Mouse (Mus musculus): ENCODE data around the gene Nek6. TPM values are rescaled to one million over a fixed set of nuclear protein-coding genes. Genes with fewer than 3 reads are reported as not detected.
A peak's percentile ranks its signal among the peaks of the same experiment; 100 is the strongest.

The Nek6 gene
- total and polyA plus RNA-seq, 2 experiments from 2014 or later, result 18.1 to 25.5 TPM

- H3K9me3 ChIP-seq (replicated peaks; ENCODE audit: control insufficient read depth, low read length), result no peaks in the 10 kb centered on the region
- no peaks in the 10 kb centered on the region for H3K36me3 ChIP-seq (replicated peaks; ENCODE audit: control insufficient read depth, insufficient read depth, low read length)
- TF ChIP-seq EP300 (IDR thresholded peaks at IDR 0.05; ENCODE audit: low read depth) (no peak), CTCF (IDR thresholded peaks at IDR 0.05; ENCODE audit: low read depth) (no peak)
- no peak overlapping the region for H3K4me2 ChIP-seq (ENCODE audit: low read depth, low read length)
- H3K4me3 ChIP-seq (ENCODE audit: low read depth, low read length), result no peak overlapping the region
- no peak for ATAC-seq (ENCODE audit: insufficient read depth, low read depth)
- no peak overlapping the region for H3K9ac ChIP-seq (replicated peaks; ENCODE audit: low read depth, low read length)
- peaks cover 46% of the 10 kb centered on the region for H3K4me1 ChIP-seq (ENCODE audit: control insufficient read depth, insufficient read depth)
- no peaks in the 10 kb centered on the region for H3K27me3 ChIP-seq (ENCODE audit: control insufficient read depth, insufficient read depth, low read length)
- 77% methylated on average over 2 of the region's 2 CpGs for WGBS
- H3K27ac ChIP-seq (ENCODE audit: low read depth), result no peak overlapping the region
- DNase-seq (ENCODE audit: low spot score), result no peak
These were observed 31.7 kb downstream of the Nek6 start for GRCm38 (mm10) chr2:38543158-38543557.

DNA sequence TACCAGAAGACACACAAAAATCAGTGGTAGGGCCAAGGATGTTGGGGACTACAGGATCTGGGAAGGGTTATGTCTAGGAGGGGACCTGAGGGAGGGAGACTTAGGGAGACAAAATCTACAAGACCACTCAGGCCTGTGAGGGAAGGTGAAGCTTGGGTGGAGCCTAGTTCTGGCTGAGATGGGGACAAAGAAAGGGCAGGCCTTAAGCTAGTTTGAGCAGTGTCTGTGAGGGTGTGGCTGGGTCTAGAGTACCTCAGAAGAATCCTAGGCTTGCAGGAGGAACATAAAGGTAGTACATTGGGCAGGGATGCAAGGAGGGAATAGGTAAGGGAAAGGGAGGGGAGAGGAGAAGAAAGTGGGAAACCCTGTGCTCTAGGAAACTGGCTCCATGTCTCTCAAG is 32.9 kb downstream of the Nek6 start:
- no peak overlapping the region for H3K4me3 ChIP-seq (ENCODE audit: low read depth, low read length)
- H3K36me3 ChIP-seq (replicated peaks; ENCODE audit: control insufficient read depth, insufficient read depth, low read length), result no peaks in the 10 kb centered on the region
- no peaks in the 10 kb centered on the region for H3K9me3 ChIP-seq (replicated peaks; ENCODE audit: control insufficient read depth, low read length)
- TF ChIP-seq EP300 (IDR thresholded peaks at IDR 0.05; ENCODE audit: low read depth), result no peak
- no peak for TF ChIP-seq CTCF (IDR thresholded peaks at IDR 0.05; ENCODE audit: low read depth)
- no peak overlapping the region for H3K4me2 ChIP-seq (ENCODE audit: low read depth, low read length)
- no peak for ATAC-seq (ENCODE audit: insufficient read depth, low read depth)
- no peaks in the 10 kb centered on the region for H3K27me3 ChIP-seq (ENCODE audit: control insufficient read depth, insufficient read depth, low read length)
- no peak overlapping the region for H3K27ac ChIP-seq (ENCODE audit: low read depth)
- H3K9ac ChIP-seq (replicated peaks; ENCODE audit: low read depth, low read length), result no peak overlapping the region
- DNase-seq (ENCODE audit: low spot score), result no peak
- peaks cover 46% of the 10 kb centered on the region for H3K4me1 ChIP-seq (ENCODE audit: control insufficient read depth, insufficient read depth)

- Histone ChIP-seq H3K9me3 (replicated peaks; ENCODE audit: control insufficient read depth, low read length) (no peaks in the 10 kb centered on the region), H3K27ac (ENCODE audit: low read depth) (no peak overlapping the region), H3K9ac (replicated peaks; ENCODE audit: low read depth, low read length) (no peak overlapping the region), H3K4me3 (ENCODE audit: low read depth, low read length) (no peak overlapping the region), H3K27me3 (ENCODE audit: control insufficient read depth, insufficient read depth, low read length) (no peaks in the 10 kb centered on the region), H3K4me2 (ENCODE audit: low read depth, low read length) (no peak overlapping the region), H3K4me1 (ENCODE audit: control insufficient read depth, insufficient read depth) (peaks cover 45% of the 10 kb centered on the region), H3K36me3 (replicated peaks; ENCODE audit: control insufficient read depth, insufficient read depth, low read length) (no peaks in the 10 kb centered on the region)
- DNase-seq (ENCODE audit: low spot score) (no peak), ATAC-seq (ENCODE audit: insufficient read depth, low read depth) (no peak)
- WGBS, result 74% methylated on average over 6 of the region's 6 CpGs
- TF ChIP-seq EP300 (IDR thresholded peaks at IDR 0.05; ENCODE audit: low read depth) (no peak), CTCF (IDR thresholded peaks at IDR 0.05; ENCODE audit: low read depth) (no peak)
These were observed 33.5 kb downstream of the Nek6 start for GRCm38 (mm10) chr2:38544982-38545381.

GRCm38 (mm10) chr2:38545706-38546105 is 34.3 kb downstream of the Nek6 start:
- Histone ChIP-seq H3K27ac (ENCODE audit: low read depth) (peak overlapping the region; percentile 43; the same call in 1 of the 2 replicates), H3K27me3 (ENCODE audit: control insufficient read depth, insufficient read depth, low read length) (no peaks in the 10 kb centered on the region), H3K4me2 (ENCODE audit: low read depth, low read length) (no peak overlapping the region), H3K36me3 (replicated peaks; ENCODE audit: control insufficient read depth, insufficient read depth, low read length) (no peaks in the 10 kb centered on the region), H3K4me3 (ENCODE audit: low read depth, low read length) (no peak overlapping the region), H3K4me1 (ENCODE audit: control insufficient read depth, insufficient read depth) (peaks cover 38% of the 10 kb centered on the region), H3K9ac (replicated peaks; ENCODE audit: low read depth, low read length) (no peak overlapping the region), H3K9me3 (replicated peaks; ENCODE audit: control insufficient read depth, low read length) (no peaks in the 10 kb centered on the region)
- no peak for TF ChIP-seq CTCF (IDR thresholded peaks at IDR 0.05; ENCODE audit: low read depth)
- TF ChIP-seq EP300 (IDR thresholded peaks at IDR 0.05; ENCODE audit: low read depth), result no peak
- DNase-seq (ENCODE audit: low spot score) (no peak), ATAC-seq (ENCODE audit: insufficient read depth, low read depth) (no peak)

- ATAC-seq (ENCODE audit: insufficient read depth, low read depth) (peak; percentile 79), DNase-seq (ENCODE audit: low spot score) (peak; percentile 63)
- Histone ChIP-seq H3K9me3 (replicated peaks; ENCODE audit: control insufficient read depth, low read length) (no peaks in the 10 kb centered on the region), H3K27me3 (ENCODE audit: control insufficient read depth, insufficient read depth, low read length) (no peaks in the 10 kb centered on the region), H3K27ac (ENCODE audit: low read depth) (peak overlapping the region; percentile 43; the same call in 1 of the 2 replicates), H3K36me3 (replicated peaks; ENCODE audit: control insufficient read depth, insufficient read depth, low read length) (0 out of 2 replicates have a peak, but pooled peaks cover under 1% of the 10 kb centered on the region), H3K9ac (replicated peaks; ENCODE audit: low read depth, low read length) (no peak overlapping the region), H3K4me1 (ENCODE audit: control insufficient read depth, insufficient read depth) (peaks cover 33% of the 10 kb centered on the region), H3K4me2 (ENCODE audit: low read depth, low read length) (no peak overlapping the region), H3K4me3 (ENCODE audit: low read depth, low read length) (no peak overlapping the region)
- WGBS, result 12% methylated on average over 6 of the region's 6 CpGs
- 0 out of 2 replicates have a peak, but pooled peaks have one; percentile 41 for TF ChIP-seq EP300 (IDR thresholded peaks at IDR 0.05; ENCODE audit: low read depth)
- TF ChIP-seq CTCF (IDR thresholded peaks at IDR 0.05; ENCODE audit: low read depth), result no peak
These were observed 34.8 kb downstream of the Nek6 start for GRCm38 (mm10) chr2:38546222-38546621.

DNA sequence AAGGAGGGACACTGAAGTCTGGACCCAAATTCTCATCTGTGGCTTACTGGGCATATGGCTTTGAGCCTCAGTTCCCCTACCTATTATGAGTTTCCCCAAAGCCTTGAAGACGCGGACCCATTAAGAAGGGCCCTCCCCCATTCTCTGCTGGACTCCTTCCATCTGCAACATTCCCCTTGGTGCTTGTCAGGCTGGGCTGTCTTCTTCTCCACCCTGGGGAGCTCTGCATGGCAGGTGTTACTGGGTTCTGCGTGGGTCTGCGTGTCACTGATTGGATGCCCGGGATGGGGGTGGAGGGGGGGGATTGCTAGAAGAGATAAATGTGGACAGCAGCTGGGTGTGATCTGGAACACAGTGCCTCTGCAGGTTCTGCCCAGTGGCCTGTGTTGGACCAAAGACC is 35.3 kb downstream of the Nek6 start:
- H3K9ac ChIP-seq (replicated peaks; ENCODE audit: low read depth, low read length), result no peak overlapping the region
- peaks cover 28% of the 10 kb centered on the region for H3K4me1 ChIP-seq (ENCODE audit: control insufficient read depth, insufficient read depth)
- WGBS, result 65% methylated on average over 5 of the region's 5 CpGs
- H3K27me3 ChIP-seq (ENCODE audit: control insufficient read depth, insufficient read depth, low read length), result no peaks in the 10 kb centered on the region
- no peak overlapping the region for H3K4me2 ChIP-seq (ENCODE audit: low read depth, low read length)
- 0 out of 2 replicates have a peak, but pooled peaks cover 6% of the 10 kb centered on the region for H3K36me3 ChIP-seq (replicated peaks; ENCODE audit: control insufficient read depth, insufficient read depth, low read length)
- DNase-seq (ENCODE audit: low spot score) (no peak), ATAC-seq (ENCODE audit: insufficient read depth, low read depth) (no peak)
- H3K9me3 ChIP-seq (replicated peaks; ENCODE audit: control insufficient read depth, low read length), result no peaks in the 10 kb centered on the region
- TF ChIP-seq EP300 (IDR thresholded peaks at IDR 0.05; ENCODE audit: low read depth), result no peak
- H3K4me3 ChIP-seq (ENCODE audit: low read depth, low read length), result no peak overlapping the region
- H3K27ac ChIP-seq (ENCODE audit: low read depth), result 0 out of 2 replicates have a peak overlapping the region, but pooled peaks have one; percentile 41
